Mouse (Mus musculus) embryonic facial prominence, embryonic 15.5 days (tissue): ENCODE results near the gene Bmi1. TPM values are rescaled to one million over a fixed set of nuclear protein-coding genes. Genes with fewer than 3 reads are reported as not detected.

ENCODE experiments used
- ATAC-seq: fragments of 200-750 bp; cut with Nextera tagmentation; 2 replicates; pipeline ENCODE4 v1.8.0; 2017; ENCODE audit warnings: low read depth, moderate TSS enrichment; ENCODE audit not compliant: insufficient number of reproducible peaks, low FRiP score, low TSS enrichment
- H3K27ac ChIP-seq: fragments of 300-500 bp; sonication (generic); replicated peaks from 2 replicates; pipeline ENCODE4 v1.5.1; 2015; ENCODE audit warnings: mild to moderate bottlenecking, inconsistent platforms
- H3K27me3 ChIP-seq: fragments of 300-500 bp; sonication (generic); 2 replicates; pipeline ENCODE4 v1.6.1; 2015; ENCODE audit warnings: inconsistent platforms
- H3K36me3 ChIP-seq: fragments of 300-500 bp; sonication (generic); 2 replicates; pipeline ENCODE4 v1.6.1; 2015; ENCODE audit warnings: mild to moderate bottlenecking, inconsistent platforms
- H3K4me1 ChIP-seq: fragments of 300-500 bp; sonication (generic); 2 replicates; pipeline ENCODE4 v1.6.1; 2015; ENCODE audit warnings: inconsistent platforms
- H3K4me2 ChIP-seq: fragments of 300-500 bp; sonication (generic); replicated peaks from 2 replicates; pipeline ENCODE4 v1.6.1; 2015; ENCODE audit warnings: mild to moderate bottlenecking, inconsistent platforms
- H3K4me3 ChIP-seq: fragments of 300-500 bp; sonication (generic); replicated peaks from 2 replicates; pipeline ENCODE4 v1.5.1; 2015; ENCODE audit warnings: mild to moderate bottlenecking, inconsistent platforms
- H3K9ac ChIP-seq: fragments of 300-500 bp; sonication (generic); 2 replicates; pipeline ENCODE4 v1.6.1; 2015; ENCODE audit warnings: inconsistent platforms
- H3K9me3 ChIP-seq: fragments of 300-500 bp; sonication (generic); replicated peaks from 2 replicates; pipeline ENCODE4 v1.6.1; 2016; ENCODE audit warnings: inconsistent platforms
- WGBS: fragments of 180-500 bp; shearing (Covaris S2); methylation state at CpG from one replicate; pipeline ENCODE4 v1.1.7; 2015; 5-methylcytosine and 5-hydroxymethylcytosine counted together
- polyA plus RNA-seq: library from polyadenylated mRNA; unstranded; fragments of >200 nt; fragmentation: Nextera tagmentation; extraction: Ambion mirVana; gene quantifications from 2 replicates; pipeline ENCODE4 v1.2.1, GENCODE M21; 2015

Gene Bmi1
- polyA plus RNA-seq, 1 experiment from 2014 or later, result 22.7 TPM

DNA sequence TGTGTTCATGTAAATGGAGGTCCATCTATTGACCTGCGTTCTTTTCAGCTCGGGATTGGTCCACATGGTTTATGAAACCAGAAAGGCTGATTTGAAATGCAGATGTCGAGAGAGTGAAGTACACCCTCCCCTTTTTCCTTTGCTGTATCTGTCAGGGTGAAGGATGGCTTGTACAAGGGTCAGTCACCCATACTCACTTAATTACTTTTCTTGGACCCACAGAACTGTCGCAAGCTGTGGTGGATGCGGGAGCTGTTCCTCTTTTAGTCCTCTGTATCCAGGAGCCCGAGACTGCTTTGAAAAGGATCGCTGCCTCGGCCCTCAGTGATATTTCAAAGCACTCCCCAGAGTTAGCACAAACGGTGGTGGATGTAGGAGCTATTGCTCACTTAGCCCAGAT lies 54.9 kb downstream of the Bmi1 start:
- 53% methylated on average over 9 of the region's 9 CpGs for WGBS
- Histone ChIP-seq H3K36me3 (no peaks in the 10 kb centered on the region), H3K4me3 (no peak overlapping the region), H3K9ac (no peak overlapping the region), H3K27me3 (no peaks in the 10 kb centered on the region), H3K27ac (no peak overlapping the region), H3K4me1 (no peaks in the 10 kb centered on the region), H3K4me2 (no peak overlapping the region), H3K9me3 (no peaks in the 10 kb centered on the region)
- ATAC-seq, result no peak

- Histone ChIP-seq H3K9ac (no peak overlapping the region), H3K4me2 (no peak overlapping the region), H3K36me3 (no peaks in the 10 kb centered on the region), H3K4me3 (no peak overlapping the region), H3K27ac (no peak overlapping the region), H3K9me3 (no peaks in the 10 kb centered on the region), H3K27me3 (no peaks in the 10 kb centered on the region), H3K4me1 (no peaks in the 10 kb centered on the region)
- no peak for ATAC-seq
- WGBS, result 35% methylated on average over 5 of the region's 5 CpGs
Measured at GRCm38 (mm10) chr2:18734394-18735127, 57.7 kb downstream of the Bmi1 start.

Other genes with a start within 250 kb of the Bmi1 start
- 213 and 215 TPM in 2 replicates for gene Commd3, start 4.6 kb upstream of the Bmi1 start, polyA plus RNA-seq
- 0.14 TPM in 1 of 2 replicates, not detected in the other for gene Spag6, start 17.0 kb downstream of the Bmi1 start, polyA plus RNA-seq